In the genomic region with DNA sequence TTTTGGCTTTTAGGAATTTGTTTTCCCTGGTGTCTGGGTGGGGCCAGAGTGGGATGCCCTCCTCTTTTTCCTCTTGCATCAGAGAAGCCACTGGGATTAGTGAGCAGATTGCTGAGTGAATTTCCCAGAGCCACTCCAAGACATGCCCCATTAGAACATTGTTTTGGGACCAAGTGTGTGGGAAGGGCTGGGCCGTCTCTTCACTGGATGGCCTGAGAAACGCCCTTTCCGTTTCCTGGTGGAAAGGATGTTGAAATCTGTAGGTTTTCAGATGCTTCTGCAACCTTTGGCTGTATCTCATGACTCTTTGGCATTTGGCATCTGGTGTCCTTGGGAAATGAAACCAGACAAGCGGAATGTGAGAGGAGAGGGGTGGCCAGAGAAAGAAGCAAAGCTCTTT, we compare ENCODE assay signal across 10 mouse cellular contexts. TPM values are rescaled to one million over a fixed set of nuclear protein-coding genes. Genes with fewer than 3 reads are reported as not detected.
DNase-seq lines count a peak whose midpoint lies in the region; ATAC-seq and TF ChIP-seq lines count a peak whose summit lies in the region.
"Had no signal": no experiment of that assay in that cellular context is flagged by ENCODE, and none has a peak within 500 bp of the region (broad histone marks: within the 10 kb centered on the region; RNA-seq: fewer than 3 reads in every experiment).

No protein-coding gene starts in this region.

- peak; percentile 62 for DNase-seq in adrenal gland, adult 2 months
- DNase-seq in adrenal gland, postnatal 4 days (ENCODE audit: low spot score in 2 of 2), result no peak
- DNase-seq in 3T3-L1 (ENCODE audit: low read depth, low spot score), result peak; percentile 81
- DNase-seq in lung, adult 2 months, result no peak
- DNase-seq in thymus, adult 18-20 months, result no peak
- no peak for DNase-seq in spleen, adult 18-20 months
- DNase-seq in frontal cortex, postnatal 25 days (ENCODE audit: low spot score in 2 of 2), result no peak

- peak overlapping the region; percentile 95 for H3K27ac ChIP-seq in heart, embryonic 13.5 days (replicated peaks)

- peak overlapping the region; percentile 19 for H3K4me3 ChIP-seq in heart, embryonic 13.5 days
- H3K4me3 ChIP-seq in lung, adult 2 months (replicated peaks; ENCODE audit: extremely low read depth, low read depth, low read length), result peak overlapping the region; percentile 38
- H3K4me3 ChIP-seq: hindbrain, embryonic 13.5 days had no signal

- TF ChIP-seq CTCF in lung, adult 2 months (IDR thresholded peaks at IDR 0.05; ENCODE audit: insufficient read depth, low read length), result no peak

- H3K4me2 ChIP-seq in heart, embryonic 13.5 days, result peak overlapping the region; percentile 57
- H3K4me2 ChIP-seq: hindbrain, embryonic 13.5 days had no signal

- no peak for ATAC-seq in heart, embryonic 13.5 days (ENCODE audit: extremely low read depth, insufficient number of reproducible peaks, low FRiP score, low TSS enrichment)

- H3K27me3 ChIP-seq in heart, embryonic 13.5 days (replicated peaks), result no peaks in the 10 kb centered on the region
- H3K27me3 ChIP-seq: hindbrain, embryonic 13.5 days; megakaryocyte, embryonic 14.5 days had no signal

- H3K4me1 ChIP-seq in heart, embryonic 13.5 days, result peaks cover 100% of the 10 kb centered on the region
- H3K4me1 ChIP-seq in lung, adult 2 months (ENCODE audit: control insufficient read depth, insufficient read depth, low read length), result peaks cover 47% of the 10 kb centered on the region

- peak overlapping the region; percentile 71 for H3K9ac ChIP-seq in heart, embryonic 13.5 days
- H3K9ac ChIP-seq: hindbrain, embryonic 13.5 days had no signal

- TF ChIP-seq POLR2A in lung, adult 2 months (IDR thresholded peaks at IDR 0.05; ENCODE audit: borderline replicate concordance, extremely low read depth, low read depth, low read length), result no peak

- WGBS in heart, embryonic 13.5 days, result 26% methylated on average over 4 of the region's 4 CpGs
- WGBS in lung, adult 2 months, result 14% methylated on average over 4 of the region's 4 CpGs

- H3K36me3 ChIP-seq in heart, embryonic 13.5 days, result no peaks in the 10 kb centered on the region
- H3K36me3 ChIP-seq: hindbrain, embryonic 13.5 days had no signal

- H3K9me3 ChIP-seq in heart, embryonic 13.5 days, result no peaks in the 10 kb centered on the region
- H3K9me3 ChIP-seq: hindbrain, embryonic 13.5 days; megakaryocyte, embryonic 14.5 days had no signal

RNA-seq across cellular contexts. Expression of a gene that starts 54.8 kb away (rescaled TPM):
- 10 to 100 TPM; 21.0 to 22.3 TPM for total RNA-seq in adrenal gland, adult 2 months (2021)
- 1.7 and 2.3 TPM in 2 replicates for polyA plus RNA-seq in adrenal gland, adult 2 months (2012; rRNA removed)
- total RNA-seq in adrenal gland, postnatal 4 days (2021), result 10 to 100 TPM; 30.5 to 31.4 TPM
- polyA plus RNA-seq in heart, embryonic 13.5 days (2015; fragmentation: Nextera tagmentation; extraction: Ambion mirVana), result 18.5 and 18.6 TPM in 2 replicates
- polyA plus RNA-seq in lung, adult 2 months (2012; rRNA removed), result 9.4 and 15.2 TPM in 2 replicates

Comparison
In these comparisons a context has a peak if more than half of its experiments do, and no peak if none do; other contexts are left out.
1. DNase-seq: peak in adrenal gland, adult 2 months (single experiment) and 3T3-L1 (single experiment); none in adrenal gland, postnatal 4 days (0 of 2), lung, adult 2 months (single experiment), thymus, adult 18-20 months (0 of 2), spleen, adult 18-20 months (0 of 2) and frontal cortex, postnatal 25 days (0 of 2).